Mouse (Mus musculus): ENCODE results near the gene Neto2.
A peak's percentile ranks its signal among the peaks of the same experiment; 100 is the strongest.

GRCm38 (mm10) chr8:85603203-85603895, 97.4 kb downstream of the Neto2 start:
- TF ChIP-seq CTCF (IDR thresholded peaks at IDR 0.05; ENCODE audit: control insufficient read depth, insufficient read depth, low read length) (peak; percentile 53; the same call in 1 of the 2 replicates), POLR2A (IDR thresholded peaks at IDR 0.05; ENCODE audit: borderline replicate concordance, control insufficient read depth, low read depth, low read length) (no peak)

Measured in bone marrow, adult 2 months (tissue).